Mouse (Mus musculus): ENCODE measurements at regions not wholly inside any gene's neighbourhood (a gene's known extent, or its start where the extent isn't known, plus 50 kb on each side); places are given as distances from the start of the nearest gene placed in this dataset.
"Not testable (repeated sequence)": the region's sequence is repeated elsewhere in the genome, so short reads cannot be mapped to it uniquely, and the experiment has no call there.

GRCm38 (mm10) chr8:88064414-88065110, 54.0 kb upstream of the Cnep1r1 start:
- DNase-seq (ENCODE audit: low spot score): no peak

- not testable (repeated sequence) for DNase-seq (ENCODE audit: low spot score)
These were observed 59.5 kb upstream of the Cnep1r1 start for GRCm38 (mm10) chr8:88059107-88059506.

- no peak for DNase-seq (ENCODE audit: low spot score)
These were observed 60.8 kb upstream of the Cnep1r1 start for GRCm38 (mm10) chr8:88057686-88058234.

GRCm38 (mm10) chr8:88050651-88051050, 67.9 kb upstream of the Cnep1r1 start:
- no peak for DNase-seq (ENCODE audit: low spot score)

GRCm38 (mm10) chr8:88049091-88049490, 69.5 kb upstream of the Cnep1r1 start:
- peak; percentile 49 for DNase-seq (ENCODE audit: low spot score)

GRCm38 (mm10) chr8:88045995-88046394, 72.6 kb upstream of the Cnep1r1 start:
- DNase-seq (ENCODE audit: low spot score): no peak

- DNase-seq (ENCODE audit: low spot score): no peak
These were observed 79.3 kb upstream of the Cnep1r1 start for GRCm38 (mm10) chr8:88039286-88039685.

- no peak for DNase-seq (ENCODE audit: low spot score)
These were observed 78.6 kb upstream of the Zfp423 start for GRCm38 (mm10) chr8:88037994-88038393.

- peak; percentile 57 for DNase-seq (ENCODE audit: low spot score)
These were observed 73.7 kb upstream of the Zfp423 start for GRCm38 (mm10) chr8:88033054-88033453.

GRCm38 (mm10) chr8:88024496-88024895, 65.1 kb upstream of the Zfp423 start:
- no peak for DNase-seq (ENCODE audit: low spot score)

- no peak for DNase-seq (ENCODE audit: low spot score)
These were observed 64.0 kb upstream of the Zfp423 start for GRCm38 (mm10) chr8:88023423-88023822.

- no peak for DNase-seq (ENCODE audit: low spot score)
These were observed 63.5 kb upstream of the Zfp423 start for GRCm38 (mm10) chr8:88022776-88023385.

- no peak for DNase-seq (ENCODE audit: low spot score)
These were observed 60.1 kb upstream of the Zfp423 start for GRCm38 (mm10) chr8:88019243-88020115.

- DNase-seq (ENCODE audit: low spot score): no peak
These were observed 59.1 kb upstream of the Zfp423 start for GRCm38 (mm10) chr8:88018494-88018893.

- DNase-seq (ENCODE audit: low spot score): peak; percentile 56
These were observed 52.9 kb upstream of the Zfp423 start for GRCm38 (mm10) chr8:88012177-88012825.

GRCm38 (mm10) chr8:88010566-88010965, 51.2 kb upstream of the Zfp423 start:
- DNase-seq (ENCODE audit: low spot score): peak; percentile 61

- no peak for DNase-seq (ENCODE audit: low spot score)
These were observed 50.5 kb upstream of the Zfp423 start for GRCm38 (mm10) chr8:88009878-88010277.

All from testis, postnatal 10 days (tissue).